Mouse (Mus musculus) midbrain, embryonic 14.5 days (tissue): ENCODE measurements at regions not wholly inside any gene's neighbourhood (a gene's known extent, or its start where the extent isn't known, plus 50 kb on each side); places are given as distances from the start of the nearest gene placed in this dataset.

Experiments used
- ATAC-seq: fragments of 200-750 bp; cut with Nextera tagmentation; 2 replicates; pipeline ENCODE4 v1.8.0; 2017; ENCODE audit warnings: moderate number of reproducible peaks, moderate library complexity; ENCODE audit not compliant: low FRiP score, low TSS enrichment
- DNase-seq: peaks from one replicate; pipeline ENCODE4 v3.0.0-alpha.2; 2015
- H3K27ac ChIP-seq: fragments of 300-500 bp; sonication (generic); replicated peaks from 2 replicates; pipeline ENCODE4 v1.5.1; 2014; ENCODE audit warnings: mild to moderate bottlenecking, low read depth, low read length, moderate library complexity
- H3K27me3 ChIP-seq: fragments of 300-500 bp; sonication (generic); 2 replicates; pipeline ENCODE4 v1.6.1; 2014; ENCODE audit warnings: low read length, control low read depth, mixed read lengths; ENCODE audit not compliant: control insufficient read depth, insufficient read depth
- H3K36me3 ChIP-seq: fragments of 300-500 bp; sonication (generic); 2 replicates; pipeline ENCODE4 v1.6.1; 2014; ENCODE audit warnings: low read length, control low read depth; ENCODE audit not compliant: control insufficient read depth, insufficient read depth
- H3K4me1 ChIP-seq: fragments of 300-500 bp; sonication (generic); 2 replicates; pipeline ENCODE4 v1.6.1; 2014; ENCODE audit warnings: mild to moderate bottlenecking, antibody characterized with exemption, low read length, control low read depth; ENCODE audit not compliant: control insufficient read depth, insufficient read depth
- H3K4me2 ChIP-seq: fragments of 300-500 bp; sonication (generic); 2 replicates; pipeline ENCODE4 v1.6.1; 2014; ENCODE audit warnings: mild to moderate bottlenecking, low read length, moderate library complexity
- H3K4me3 ChIP-seq: fragments of 300-500 bp; sonication (generic); replicated peaks from 2 replicates; pipeline ENCODE4 v1.5.1; 2014; ENCODE audit warnings: low read depth, low read length
- H3K9ac ChIP-seq: fragments of 300-500 bp; sonication (generic); replicated peaks from 2 replicates; pipeline ENCODE4 v1.6.1; 2014; ENCODE audit warnings: mild to moderate bottlenecking, low read length, moderate library complexity
- H3K9me3 ChIP-seq: fragments of 300-500 bp; sonication (generic); 2 replicates; pipeline ENCODE4 v1.6.1; 2016; ENCODE audit warnings: low read length, control low read depth, mixed read lengths; ENCODE audit not compliant: control insufficient read depth
- WGBS: fragments of 180-500 bp; shearing (Covaris S2); extraction: QIAGEN DNeasy Blood & Tissue Kit; methylation state at CpG from one replicate; pipeline ENCODE4 v1.1.7; 2014; 5-methylcytosine and 5-hydroxymethylcytosine counted together

GRCm38 (mm10) chr14:76724826-76725225 lies 168.1 kb upstream of the Serp2 start:
- H3K4me2 ChIP-seq: no peak overlapping the region
- DNase-seq (no peak), ATAC-seq (no peak)
- H3K4me1 ChIP-seq: 0 out of 2 replicates have a peak, but pooled peaks cover 5% of the 10 kb centered on the region
- no peaks in the 10 kb centered on the region for H3K27me3 ChIP-seq
- no peaks in the 10 kb centered on the region for H3K36me3 ChIP-seq
- no peak overlapping the region for H3K4me3 ChIP-seq
- WGBS: 86% methylated on average over 8 of the region's 8 CpGs
- H3K9me3 ChIP-seq: no peaks in the 10 kb centered on the region
- H3K27ac ChIP-seq: no peak overlapping the region
- no peak overlapping the region for H3K9ac ChIP-seq

- H3K27me3 ChIP-seq: no peaks in the 10 kb centered on the region
- H3K4me1 ChIP-seq: 0 out of 2 replicates have a peak, but pooled peaks cover 5% of the 10 kb centered on the region
- no peaks in the 10 kb centered on the region for H3K36me3 ChIP-seq
- no peak overlapping the region for H3K4me3 ChIP-seq
- no peak overlapping the region for H3K9ac ChIP-seq
- no peak for DNase-seq
- no peak for ATAC-seq
- no peaks in the 10 kb centered on the region for H3K9me3 ChIP-seq
- H3K27ac ChIP-seq: no peak overlapping the region
- WGBS: 82% methylated on average over 8 of the region's 8 CpGs
- H3K4me2 ChIP-seq: no peak overlapping the region
These were observed 167.7 kb upstream of the Serp2 start for GRCm38 (mm10) chr14:76724395-76724794.

GRCm38 (mm10) chr14:76723551-76723950 lies 166.9 kb upstream of the Serp2 start:
- Histone ChIP-seq H3K4me2 (no peak overlapping the region), H3K4me3 (no peak overlapping the region), H3K4me1 (0 out of 2 replicates have a peak, but pooled peaks cover 5% of the 10 kb centered on the region), H3K27me3 (no peaks in the 10 kb centered on the region), H3K9me3 (no peaks in the 10 kb centered on the region), H3K36me3 (no peaks in the 10 kb centered on the region), H3K27ac (no peak overlapping the region), H3K9ac (no peak overlapping the region)
- 47% methylated on average over 4 of the region's 4 CpGs for WGBS
- DNase-seq: peak; percentile 19
- no peak for ATAC-seq

GRCm38 (mm10) chr14:76722297-76722696 lies 165.6 kb upstream of the Serp2 start:
- WGBS: 91% methylated on average over 5 of the region's 5 CpGs
- no peak overlapping the region for H3K4me3 ChIP-seq
- no peaks in the 10 kb centered on the region for H3K9me3 ChIP-seq
- H3K27me3 ChIP-seq: no peaks in the 10 kb centered on the region
- no peak overlapping the region for H3K27ac ChIP-seq
- H3K9ac ChIP-seq: no peak overlapping the region
- H3K4me2 ChIP-seq: no peak overlapping the region
- no peak for ATAC-seq
- H3K36me3 ChIP-seq: no peaks in the 10 kb centered on the region
- H3K4me1 ChIP-seq: 0 out of 2 replicates have a peak, but pooled peaks cover 5% of the 10 kb centered on the region
- DNase-seq: no peak

GRCm38 (mm10) chr14:76721751-76722150 lies 165.1 kb upstream of the Serp2 start:
- no peak overlapping the region for H3K27ac ChIP-seq
- no peak overlapping the region for H3K4me3 ChIP-seq
- H3K4me2 ChIP-seq: no peak overlapping the region
- no peaks in the 10 kb centered on the region for H3K36me3 ChIP-seq
- ATAC-seq: no peak
- WGBS: 92% methylated on average over 9 of the region's 9 CpGs
- DNase-seq: no peak
- no peak overlapping the region for H3K9ac ChIP-seq
- H3K27me3 ChIP-seq: no peaks in the 10 kb centered on the region
- 0 out of 2 replicates have a peak, but pooled peaks cover 5% of the 10 kb centered on the region for H3K4me1 ChIP-seq
- H3K9me3 ChIP-seq: no peaks in the 10 kb centered on the region

- no peak for DNase-seq
- no peak overlapping the region for H3K27ac ChIP-seq
- ATAC-seq: no peak
These were observed 160.4 kb upstream of the Serp2 start for GRCm38 (mm10) chr14:76717081-76717480.

GRCm38 (mm10) chr14:76714727-76715126 lies 158.0 kb upstream of the Serp2 start:
- Histone ChIP-seq H3K4me2 (no peak overlapping the region), H3K36me3 (no peaks in the 10 kb centered on the region), H3K9me3 (no peaks in the 10 kb centered on the region), H3K4me1 (no peaks in the 10 kb centered on the region), H3K4me3 (no peak overlapping the region), H3K9ac (no peak overlapping the region), H3K27ac (no peak overlapping the region), H3K27me3 (no peaks in the 10 kb centered on the region)
- ATAC-seq: no peak
- 93% methylated on average over 4 of the region's 4 CpGs for WGBS
- DNase-seq: no peak

More at GRCm38 (mm10) chr14:76717081-76717480, 160.4 kb upstream of the Serp2 start:
- Histone ChIP-seq H3K9ac (no peak overlapping the region), H3K27me3 (no peaks in the 10 kb centered on the region), H3K9me3 (no peaks in the 10 kb centered on the region), H3K4me3 (no peak overlapping the region), H3K4me2 (no peak overlapping the region), H3K36me3 (no peaks in the 10 kb centered on the region), H3K4me1 (no peaks in the 10 kb centered on the region)
- WGBS: 93% methylated on average over 3 of the region's 3 CpGs

GRCm38 (mm10) chr14:76713946-76714345 lies 157.3 kb upstream of the Serp2 start:
- H3K27ac ChIP-seq: no peak overlapping the region
- DNase-seq (no peak), ATAC-seq (no peak)
- 78% methylated on average over 7 of the region's 7 CpGs for WGBS
- H3K36me3 ChIP-seq: no peaks in the 10 kb centered on the region
- H3K4me2 ChIP-seq: no peak overlapping the region
- no peak overlapping the region for H3K9ac ChIP-seq
- no peaks in the 10 kb centered on the region for H3K4me1 ChIP-seq
- H3K4me3 ChIP-seq: no peak overlapping the region
- H3K27me3 ChIP-seq: no peaks in the 10 kb centered on the region
- H3K9me3 ChIP-seq: no peaks in the 10 kb centered on the region

GRCm38 (mm10) chr14:76708728-76709127 lies 152.0 kb upstream of the Serp2 start:
- Histone ChIP-seq H3K4me1 (no peaks in the 10 kb centered on the region), H3K4me3 (no peak overlapping the region), H3K36me3 (no peaks in the 10 kb centered on the region), H3K4me2 (no peak overlapping the region), H3K27me3 (no peaks in the 10 kb centered on the region), H3K9ac (no peak overlapping the region), H3K27ac (no peak overlapping the region), H3K9me3 (no peaks in the 10 kb centered on the region)
- no peak for DNase-seq
- WGBS: 90% methylated on average over 11 of the region's 11 CpGs
- ATAC-seq: no peak
